Mouse (Mus musculus) spleen, adult 2 months (tissue): ENCODE results near the gene Slco2a1.

Source experiments
- CTCF ChIP-seq: fragments of 200-500 bp; IDR thresholded peaks from 2 replicates; pipeline ENCODE4 v1.5.1; 2011; ENCODE audit warnings: mild to moderate bottlenecking, inconsistent platforms; ENCODE audit not compliant: insufficient read depth, insufficient read length, insufficient replicate concordance; ENCODE audit errors: extremely low read depth
- POLR2A ChIP-seq: fragments of 200-500 bp; IDR thresholded peaks from 2 replicates; pipeline ENCODE4 v1.6.1; 2011; ENCODE audit warnings: low read depth, low read length, inconsistent platforms

DNA sequence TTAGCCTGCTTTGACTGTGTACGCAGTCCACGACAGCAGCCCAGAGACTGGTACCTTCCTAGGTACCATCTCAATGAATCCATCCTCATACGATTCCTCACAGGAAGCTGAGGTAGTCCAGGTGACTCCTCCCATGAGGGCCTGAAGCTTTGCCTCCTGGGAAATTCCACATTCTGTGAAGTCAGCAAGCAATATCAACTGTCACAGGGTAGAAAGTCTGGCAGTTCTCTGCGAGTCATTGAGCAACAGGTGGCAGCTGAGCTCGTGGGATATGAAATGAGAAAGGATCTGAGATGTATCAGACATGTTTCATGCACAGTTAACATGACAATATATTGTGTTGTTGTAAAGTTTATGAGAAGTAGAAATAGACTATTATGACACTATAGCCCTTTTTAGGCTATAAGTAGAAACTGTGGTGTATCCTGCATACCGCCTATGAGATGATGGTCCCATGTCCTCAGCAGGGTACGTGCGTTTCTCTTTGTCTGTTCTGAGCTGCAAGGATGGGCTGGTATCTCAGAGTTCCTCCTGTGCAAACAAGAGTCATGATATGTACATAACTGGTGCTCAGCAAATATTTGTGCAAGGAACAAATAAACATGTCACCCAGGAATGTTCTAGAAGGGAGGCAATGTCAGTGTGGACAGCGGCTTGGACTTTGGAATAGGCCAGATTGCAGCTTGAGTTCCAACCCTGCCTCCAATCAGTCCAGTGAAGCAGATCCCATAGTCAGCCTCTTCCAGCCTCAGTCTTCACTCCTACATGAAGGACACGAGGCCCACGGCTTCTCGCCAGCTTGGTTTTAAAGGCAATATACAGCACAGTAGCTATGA, 7.5 kb downstream of the Slco2a1 start:
- TF ChIP-seq CTCF, result no peak
- TF ChIP-seq POLR2A, result no peak
